Mouse (Mus musculus): Measurements from ENCODE around the gene Duoxa2. TPM values are rescaled to one million over a fixed set of nuclear protein-coding genes. Genes with fewer than 3 reads are reported as not detected.
A peak's percentile ranks its signal among the peaks of the same experiment; 100 is the strongest.

The Duoxa2 gene
- polyA plus RNA-seq, 1 experiment from 2014 or later: not detected

DNA sequence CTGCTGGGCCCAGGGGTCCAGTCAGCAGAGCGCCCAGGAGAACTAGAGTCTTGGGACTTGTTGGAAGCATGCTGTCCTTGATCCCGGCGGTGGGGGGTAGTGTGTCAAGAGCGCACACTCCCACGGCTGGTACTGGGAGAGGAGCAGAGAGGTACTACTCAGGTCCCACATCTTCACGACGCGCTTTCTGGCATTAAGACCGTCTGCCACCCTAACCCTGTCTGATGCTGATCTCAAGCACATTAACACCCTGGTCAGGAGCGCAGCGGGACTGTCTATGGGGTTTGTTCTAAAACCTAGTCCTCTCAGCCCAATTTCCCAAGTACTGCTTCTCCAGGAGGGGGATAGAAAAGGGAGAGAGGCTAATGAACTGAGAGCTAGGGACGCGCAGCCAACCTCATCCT, 602 bp upstream of the Duoxa2 start, which contains the start of gene Duox2:
Gene Duox2, minus strand, starts transcription at position 354 of the 404 bp plus-strand sequence.
- peak within 1 kb of the TSS; percentile 65 for H3K4me2 ChIP-seq
- no peaks in the 10 kb centered on the region for H3K9me3 ChIP-seq (replicated peaks)
- 2% methylated on average over 13 of the region's 13 CpGs for WGBS
- no peak for ATAC-seq (ENCODE audit: insufficient number of reproducible peaks, low FRiP score)
- peaks cover 98% of the 10 kb centered on the region for H3K27me3 ChIP-seq (replicated peaks)
- H3K27ac ChIP-seq (ENCODE audit: poor library complexity, severe bottlenecking): no peak within 1 kb of the TSS
- no peak within 1 kb of the TSS for H3K9ac ChIP-seq
- H3K4me1 ChIP-seq (replicated peaks): peaks cover 40% of the 10 kb centered on the region
- peak within 1 kb of the TSS; percentile 36 for H3K4me3 ChIP-seq
- no peaks in the 10 kb centered on the region for H3K36me3 ChIP-seq

DNA sequence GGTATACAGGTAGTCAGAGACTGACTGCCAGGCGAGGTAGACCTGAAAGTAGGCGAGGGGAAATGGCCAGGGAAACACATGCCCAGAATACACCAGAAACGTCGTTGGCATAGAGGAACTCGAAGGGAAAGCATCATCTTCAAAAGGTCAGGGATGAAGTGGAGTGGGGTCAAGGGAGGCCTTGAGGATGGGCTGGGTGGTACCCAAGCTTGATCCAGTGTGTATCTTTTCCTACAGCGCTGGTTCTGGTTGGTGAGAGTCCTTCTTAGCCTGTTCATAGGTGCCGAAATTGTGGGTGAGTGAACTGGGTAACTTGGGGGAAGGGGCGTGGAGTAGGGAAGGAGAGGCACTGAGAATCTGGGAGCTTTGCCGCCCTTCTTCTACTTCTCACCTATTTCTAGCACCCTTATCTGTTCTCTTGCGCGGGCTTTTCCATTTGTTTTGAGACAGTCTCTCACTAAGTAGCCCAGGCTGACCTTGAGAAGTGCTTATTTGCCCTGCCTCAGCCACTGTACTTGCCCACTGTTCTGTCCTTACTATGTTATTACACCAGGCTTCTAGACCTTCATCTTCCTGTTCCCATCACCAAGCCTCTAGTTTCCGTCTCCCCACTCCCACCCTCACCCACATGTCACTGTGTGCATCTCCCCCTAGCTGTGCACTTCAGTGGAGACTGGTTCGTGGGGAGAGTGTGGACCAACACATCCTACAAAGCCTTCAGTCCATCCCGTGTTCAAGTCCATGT, 1.4 kb downstream of the Duoxa2 start:
- no peaks in the 10 kb centered on the region for H3K36me3 ChIP-seq
- no peak for ATAC-seq (ENCODE audit: insufficient number of reproducible peaks, low FRiP score)
- H3K27ac ChIP-seq (ENCODE audit: poor library complexity, severe bottlenecking): no peak overlapping the region
- no peaks in the 10 kb centered on the region for H3K9me3 ChIP-seq (replicated peaks)
- 12% methylated on average over 14 of the region's 14 CpGs for WGBS
- H3K27me3 ChIP-seq (replicated peaks): peaks cover 98% of the 10 kb centered on the region
- no peak overlapping the region for H3K4me2 ChIP-seq
- no peak overlapping the region for H3K9ac ChIP-seq
- H3K4me3 ChIP-seq: no peak overlapping the region
- peaks cover 40% of the 10 kb centered on the region for H3K4me1 ChIP-seq (replicated peaks)

DNA sequence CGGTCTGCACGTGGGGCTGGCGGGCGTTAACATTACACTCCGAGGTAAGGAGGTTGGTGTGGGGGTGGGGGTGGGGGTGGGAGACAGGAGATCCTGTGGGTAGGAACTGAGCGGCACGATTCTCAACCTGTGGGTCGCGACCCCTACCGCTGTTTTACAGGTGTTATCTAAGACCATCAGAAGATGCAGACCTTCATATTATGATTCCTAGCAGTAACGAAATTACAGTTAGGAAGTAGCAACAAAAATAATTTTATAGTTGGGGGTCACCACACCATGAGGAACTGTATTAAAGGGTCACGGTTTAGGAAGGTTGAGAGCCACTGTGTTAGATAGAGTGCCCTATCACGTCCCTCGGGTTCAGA, 1.9 kb downstream of the Duoxa2 start:
- Histone ChIP-seq H3K4me2 (peak overlapping the region; percentile 79), H3K4me3 (peak overlapping the region; percentile 48), H3K4me1 (replicated peaks) (peaks cover 40% of the 10 kb centered on the region), H3K9ac (no peak overlapping the region), H3K9me3 (replicated peaks) (no peaks in the 10 kb centered on the region), H3K36me3 (no peaks in the 10 kb centered on the region), H3K27me3 (replicated peaks) (peaks cover 98% of the 10 kb centered on the region), H3K27ac (ENCODE audit: poor library complexity, severe bottlenecking) (no peak overlapping the region)
- no peak for ATAC-seq (ENCODE audit: insufficient number of reproducible peaks, low FRiP score)
- whole genome bisulfite sequencing: 7% methylated on average over 14 of the region's 14 CpGs

DNA sequence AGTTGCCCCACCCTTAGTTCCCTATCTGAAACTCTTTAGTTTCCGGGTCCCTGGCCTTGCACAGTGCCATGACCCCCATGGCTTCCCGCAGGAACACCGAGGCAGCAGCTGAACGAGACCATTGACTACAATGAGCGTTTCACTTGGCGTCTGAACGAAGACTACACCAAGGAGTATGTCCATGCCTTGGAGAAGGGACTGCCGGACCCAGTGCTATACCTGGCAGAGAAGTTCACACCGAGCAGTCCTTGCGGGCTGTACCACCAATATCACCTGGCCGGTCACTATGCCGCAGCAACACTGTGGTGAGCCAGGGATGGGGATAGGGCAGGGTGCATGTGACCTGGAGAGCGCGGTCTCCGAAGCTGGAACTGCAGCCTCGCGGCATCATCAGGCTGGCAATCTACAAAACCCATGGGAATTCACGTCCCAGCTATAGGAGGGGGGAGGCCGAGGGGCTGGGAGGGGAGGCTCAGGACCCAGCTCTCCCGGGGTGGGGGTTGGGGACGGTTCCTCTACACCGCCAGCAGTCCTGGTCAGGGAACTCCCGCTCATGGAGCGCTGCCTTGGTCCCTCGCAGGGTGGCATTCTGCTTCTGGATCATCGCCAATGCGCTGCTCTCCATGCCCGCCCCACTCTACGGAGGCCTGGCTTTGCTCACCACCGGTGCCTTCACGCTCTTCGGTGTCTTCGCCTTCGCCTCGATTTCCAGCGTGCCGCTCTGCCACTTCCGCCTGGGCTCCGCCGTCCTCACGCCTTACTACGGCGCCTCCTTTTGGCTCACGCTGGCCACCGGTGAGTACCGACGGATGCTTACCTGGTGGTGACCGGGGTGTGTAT, 2.6 kb downstream of the Duoxa2 start:
- Histone ChIP-seq H3K36me3 (no peaks in the 10 kb centered on the region), H3K4me1 (replicated peaks) (peaks cover 40% of the 10 kb centered on the region), H3K4me3 (peak overlapping the region; percentile 48), H3K4me2 (peak overlapping the region; percentile 79), H3K9ac (peak overlapping the region; percentile 27; the same call in 1 of the 2 replicates), H3K27ac (ENCODE audit: poor library complexity, severe bottlenecking) (no peak overlapping the region), H3K27me3 (replicated peaks) (peaks cover 98% of the 10 kb centered on the region), H3K9me3 (replicated peaks) (no peaks in the 10 kb centered on the region)
- ATAC-seq (ENCODE audit: insufficient number of reproducible peaks, low FRiP score): peak; percentile 12; the same call in 1 of the 2 replicates
- WGBS: 1% methylated on average over 48 of the region's 48 CpGs

- no peak overlapping the region for H3K27ac ChIP-seq (ENCODE audit: poor library complexity, severe bottlenecking)
- peaks cover 98% of the 10 kb centered on the region for H3K27me3 ChIP-seq (replicated peaks)
- no peak for ATAC-seq (ENCODE audit: insufficient number of reproducible peaks, low FRiP score)
- WGBS: 8% methylated on average over 23 of the region's 23 CpGs
- H3K4me2 ChIP-seq: peak overlapping the region; percentile 79
- H3K36me3 ChIP-seq: no peaks in the 10 kb centered on the region
- H3K9me3 ChIP-seq (replicated peaks): no peaks in the 10 kb centered on the region
- H3K4me1 ChIP-seq (replicated peaks): peaks cover 36% of the 10 kb centered on the region
- H3K9ac ChIP-seq: no peak overlapping the region
- peak overlapping the region; percentile 48 for H3K4me3 ChIP-seq
Measured at GRCm38 (mm10) chr2:122301921-122302573, 3.3 kb downstream of the Duoxa2 start.

DNA sequence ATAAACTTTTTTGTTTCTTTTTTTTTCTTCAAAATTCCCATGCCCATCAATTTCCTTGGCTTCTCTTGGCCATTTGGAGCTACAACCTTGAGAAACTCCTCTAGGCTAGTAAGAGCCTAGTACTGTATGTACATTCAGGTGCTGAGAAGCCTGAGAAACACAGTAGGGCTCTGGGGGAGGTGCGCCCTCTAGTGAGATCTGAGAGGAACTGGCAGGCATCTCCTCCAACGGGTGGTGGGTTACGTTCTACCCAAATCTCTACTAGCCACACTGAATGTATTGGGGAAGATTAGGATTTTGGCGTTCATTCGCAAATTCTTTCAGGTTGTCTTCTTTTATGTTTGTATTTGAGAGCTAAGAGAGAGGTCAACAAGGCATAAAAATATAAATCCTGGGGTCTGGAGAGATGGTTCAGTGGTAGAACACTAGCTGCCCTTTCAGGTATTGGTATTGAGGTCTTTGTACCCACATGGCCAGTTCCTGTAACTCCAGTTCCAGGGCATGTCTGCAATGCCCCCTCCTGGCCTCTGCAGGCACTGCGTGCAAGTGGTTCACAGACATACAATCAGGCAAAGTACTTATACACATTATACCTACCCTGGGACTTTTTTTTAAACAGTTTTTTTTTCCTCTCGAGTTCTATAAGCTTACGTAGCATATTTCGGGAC, 4.0 kb downstream of the Duoxa2 start:
- no peaks in the 10 kb centered on the region for H3K36me3 ChIP-seq
- no peak overlapping the region for H3K27ac ChIP-seq (ENCODE audit: poor library complexity, severe bottlenecking)
- no peak overlapping the region for H3K4me2 ChIP-seq
- ATAC-seq (ENCODE audit: insufficient number of reproducible peaks, low FRiP score): no peak
- 11% methylated on average over 9 of the region's 9 CpGs for WGBS
- peaks cover 97% of the 10 kb centered on the region for H3K27me3 ChIP-seq (replicated peaks)
- H3K4me1 ChIP-seq (replicated peaks): peaks cover 29% of the 10 kb centered on the region
- H3K9ac ChIP-seq: no peak overlapping the region
- no peaks in the 10 kb centered on the region for H3K9me3 ChIP-seq (replicated peaks)
- H3K4me3 ChIP-seq: no peak overlapping the region

DNA sequence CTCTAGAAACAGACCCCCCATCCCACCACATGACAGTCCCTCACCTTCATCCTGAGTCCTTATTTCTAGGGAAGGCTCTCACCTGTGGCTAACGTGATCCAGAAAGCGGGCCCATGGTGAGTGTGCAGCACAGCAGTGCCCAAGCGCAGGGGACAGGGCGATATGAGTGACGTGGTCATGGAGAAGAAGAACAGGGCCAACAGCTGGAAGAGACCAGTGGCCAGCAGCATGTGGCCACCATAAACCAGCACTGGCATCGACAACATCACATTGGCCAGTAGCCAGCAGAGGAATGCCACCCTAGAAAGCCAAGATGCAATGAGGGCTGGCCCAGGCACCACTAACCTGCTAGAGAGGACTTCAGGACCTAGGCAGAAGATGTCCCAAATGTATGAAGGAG, 5.8 kb downstream of the Duoxa2 start:
- Histone ChIP-seq H3K4me2 (no peak overlapping the region), H3K4me1 (replicated peaks) (peaks cover 13% of the 10 kb centered on the region), H3K27me3 (replicated peaks) (peaks cover 97% of the 10 kb centered on the region), H3K36me3 (no peaks in the 10 kb centered on the region), H3K9me3 (replicated peaks) (no peaks in the 10 kb centered on the region), H3K9ac (no peak overlapping the region), H3K4me3 (no peak overlapping the region), H3K27ac (ENCODE audit: poor library complexity, severe bottlenecking) (no peak overlapping the region)
- ATAC-seq (ENCODE audit: insufficient number of reproducible peaks, low FRiP score): no peak
- whole genome bisulfite sequencing: 76% methylated on average over 6 of the region's 6 CpGs

DNA sequence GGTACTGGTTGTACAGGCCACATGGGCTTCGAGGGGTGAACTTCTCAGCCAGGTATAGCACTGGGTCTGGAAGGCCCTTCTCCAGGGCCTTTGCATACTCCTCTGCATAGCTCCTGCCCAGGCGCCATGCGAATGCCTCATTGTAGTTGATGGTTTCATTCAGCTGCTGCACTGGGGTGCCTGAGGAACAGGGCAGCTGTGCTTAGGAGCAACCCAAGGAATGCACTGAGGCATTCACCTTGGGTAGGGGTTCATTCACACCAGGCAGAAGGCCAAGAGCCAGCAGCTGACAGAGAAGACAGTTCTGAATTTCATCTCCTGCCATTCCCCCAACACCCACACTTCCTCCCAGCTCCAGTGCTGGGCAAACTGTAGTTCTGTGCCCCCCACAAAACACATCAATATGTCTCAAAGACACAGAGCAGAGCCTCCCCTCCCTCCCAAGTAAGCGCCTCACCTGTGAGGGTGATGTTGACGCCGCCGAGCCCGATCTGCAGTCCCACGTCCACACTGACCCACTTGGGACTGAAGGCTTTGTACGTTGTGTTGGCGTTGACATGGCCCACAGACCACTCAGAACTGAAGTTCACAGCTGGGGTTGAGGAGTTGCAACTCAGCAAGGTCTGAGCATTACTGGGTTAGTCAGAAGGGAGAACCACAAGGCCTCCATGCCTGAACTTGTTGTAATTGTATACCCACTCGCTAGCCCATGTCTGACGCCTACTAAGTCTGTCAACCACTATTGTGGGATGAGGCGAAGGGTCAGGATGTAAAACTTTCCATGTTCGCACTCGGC, 6.6 kb downstream of the Duoxa2 start:
- no peaks in the 10 kb centered on the region for H3K36me3 ChIP-seq
- WGBS: 74% methylated on average over 16 of the region's 16 CpGs
- peaks cover 13% of the 10 kb centered on the region for H3K4me1 ChIP-seq (replicated peaks)
- peaks cover 95% of the 10 kb centered on the region for H3K27me3 ChIP-seq (replicated peaks)
- ATAC-seq (ENCODE audit: insufficient number of reproducible peaks, low FRiP score): no peak
- no peak overlapping the region for H3K4me3 ChIP-seq
- no peaks in the 10 kb centered on the region for H3K9me3 ChIP-seq (replicated peaks)
- H3K4me2 ChIP-seq: no peak overlapping the region
- no peak overlapping the region for H3K9ac ChIP-seq
- H3K27ac ChIP-seq (ENCODE audit: poor library complexity, severe bottlenecking): no peak overlapping the region

- Histone ChIP-seq H3K27me3 (replicated peaks) (peaks cover 95% of the 10 kb centered on the region), H3K9me3 (replicated peaks) (no peaks in the 10 kb centered on the region), H3K4me2 (no peak overlapping the region), H3K9ac (no peak overlapping the region), H3K36me3 (no peaks in the 10 kb centered on the region), H3K27ac (ENCODE audit: poor library complexity, severe bottlenecking) (no peak overlapping the region), H3K4me1 (replicated peaks) (peaks cover 9% of the 10 kb centered on the region), H3K4me3 (no peak overlapping the region)
- WGBS: 40% methylated on average over 4 of the region's 4 CpGs
- 0 out of 2 replicates have a peak, but pooled peaks have one; percentile 9 for ATAC-seq (ENCODE audit: insufficient number of reproducible peaks, low FRiP score)
Measured at GRCm38 (mm10) chr2:122306184-122306583, 7.5 kb downstream of the Duoxa2 start.

DNA sequence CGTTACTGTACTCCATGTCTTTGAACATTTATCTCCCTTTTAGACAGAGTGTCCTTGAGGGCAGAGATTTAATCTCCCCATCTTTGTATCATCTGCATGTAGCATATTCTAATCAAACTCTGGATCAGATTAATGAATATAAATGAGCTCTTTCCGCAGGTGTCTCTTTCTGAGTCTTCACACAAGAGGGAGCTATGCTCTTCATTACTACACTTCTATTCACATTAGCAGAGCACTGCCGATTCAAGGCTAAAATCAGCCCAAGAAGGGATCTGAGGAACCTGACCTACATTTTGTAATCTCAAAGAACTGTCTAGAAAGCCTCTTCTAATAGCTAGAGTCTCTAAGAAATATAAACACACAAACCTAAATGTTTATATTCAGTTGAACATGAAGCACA, 10.9 kb downstream of the Duoxa2 start:
- ATAC-seq (ENCODE audit: insufficient number of reproducible peaks, low FRiP score): no peak
- H3K27ac ChIP-seq (ENCODE audit: poor library complexity, severe bottlenecking): no peak overlapping the region
- H3K27me3 ChIP-seq (replicated peaks): peaks cover 94% of the 10 kb centered on the region
- no peak overlapping the region for H3K9ac ChIP-seq
- H3K4me3 ChIP-seq: no peak overlapping the region
- H3K4me1 ChIP-seq (replicated peaks): peaks cover 11% of the 10 kb centered on the region
- no peaks in the 10 kb centered on the region for H3K9me3 ChIP-seq (replicated peaks)
- 40% methylated on average over 3 of the region's 3 CpGs for WGBS
- no peaks in the 10 kb centered on the region for H3K36me3 ChIP-seq
- no peak overlapping the region for H3K4me2 ChIP-seq
